Mouse (Mus musculus): Measurements from ENCODE around the gene Slc12a3.

- TF ChIP-seq POLR2A (IDR thresholded peaks at IDR 0.05; ENCODE audit: borderline replicate concordance, extremely low read depth, insufficient read depth, insufficient read length, poor library complexity, severe bottlenecking) (no peak), CTCF (IDR thresholded peaks at IDR 0.05; ENCODE audit: borderline replicate concordance, extremely low read depth, insufficient read depth, insufficient read length) (no peak)
These were observed 6.9 kb upstream of the Slc12a3 start for GRCm38 (mm10) chr8:94322083-94322482.
